Mouse (Mus musculus) brain, embryonic 18.5 days (tissue): Measurements from ENCODE around the gene Slc16a11.

Experiments used
- DNase-seq: peaks from one replicate; pipeline ENCODE4 v3.0.0-alpha.2; 2012; ENCODE audit warnings: low read depth, low spot score

The Slc16a11 gene

DNA sequence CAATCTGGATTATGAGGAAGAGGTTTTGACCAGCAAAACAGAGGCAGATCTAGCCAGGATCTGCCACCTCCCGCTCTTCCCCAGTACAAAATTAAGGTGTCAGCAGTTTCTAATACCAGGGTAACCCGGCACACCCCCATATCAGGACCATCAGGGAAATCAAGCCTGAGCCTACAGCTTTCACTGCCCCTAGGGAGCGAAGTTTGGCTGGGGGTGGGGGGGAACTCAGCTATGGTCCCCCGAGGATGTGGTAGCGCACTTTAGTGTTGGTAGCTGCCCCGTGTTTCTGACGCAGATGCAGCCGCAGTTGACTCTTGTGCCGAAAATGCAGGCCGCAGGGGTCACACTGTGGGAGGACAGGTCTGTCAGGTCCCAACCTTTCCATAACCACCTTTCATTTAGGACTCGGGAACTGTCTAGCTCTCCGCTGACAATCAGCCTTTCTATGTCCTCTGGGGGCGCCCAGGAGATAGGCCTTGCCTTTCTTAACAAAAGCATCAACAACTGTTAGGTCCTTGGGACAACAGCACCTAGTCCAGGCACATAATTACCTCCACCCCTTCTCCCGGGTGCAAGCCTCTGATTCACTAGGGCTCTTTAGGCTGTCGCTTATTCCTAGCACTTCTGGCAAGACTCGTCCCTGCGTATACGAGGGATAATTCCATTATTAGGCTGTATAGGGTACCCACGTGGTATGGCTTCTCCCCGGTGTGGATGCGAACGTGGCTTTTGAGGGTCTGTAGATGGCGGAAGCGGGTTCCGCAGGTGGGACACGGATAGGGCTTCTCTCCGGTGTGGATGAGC lies 13.4 kb downstream of the Slc16a11 start:
- DNase-seq, result no peak

DNA sequence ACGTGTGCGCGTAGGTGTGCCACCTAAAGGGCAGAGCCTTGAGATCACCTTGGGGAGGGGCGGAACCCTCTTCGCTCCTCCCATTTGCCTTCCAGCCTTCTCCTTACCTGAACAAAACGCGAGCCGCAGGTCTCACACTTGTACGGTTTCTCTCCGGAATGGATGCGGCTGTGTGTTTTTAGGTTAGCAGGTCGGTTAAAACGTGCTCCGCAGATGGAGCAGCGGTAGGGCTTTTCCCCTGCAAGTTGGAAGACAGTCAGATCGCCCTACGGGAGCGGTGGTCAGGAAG lies 14.0 kb downstream of the Slc16a11 start:
- DNase-seq, result no peak

DNA sequence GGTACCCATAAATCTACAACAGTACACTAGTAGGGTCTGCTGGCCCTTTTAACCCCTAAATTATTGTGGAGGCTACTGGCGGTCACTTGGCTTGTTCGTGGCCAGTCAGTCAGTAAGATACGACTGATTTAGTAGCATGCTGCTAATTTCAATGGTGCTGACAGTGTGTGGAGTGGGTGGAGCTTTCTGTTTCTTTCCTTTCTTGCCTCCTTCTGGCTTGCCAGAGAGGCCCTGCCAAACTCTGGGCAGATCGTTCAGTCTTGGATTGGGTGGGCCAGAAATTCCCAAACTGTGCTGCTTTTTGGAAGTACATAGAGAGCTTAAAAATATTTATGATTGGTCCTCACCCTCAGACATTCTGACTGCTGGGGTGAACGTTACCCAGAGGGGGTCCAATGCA lies 14.6 kb downstream of the Slc16a11 start:
- DNase-seq, result no peak

DNA sequence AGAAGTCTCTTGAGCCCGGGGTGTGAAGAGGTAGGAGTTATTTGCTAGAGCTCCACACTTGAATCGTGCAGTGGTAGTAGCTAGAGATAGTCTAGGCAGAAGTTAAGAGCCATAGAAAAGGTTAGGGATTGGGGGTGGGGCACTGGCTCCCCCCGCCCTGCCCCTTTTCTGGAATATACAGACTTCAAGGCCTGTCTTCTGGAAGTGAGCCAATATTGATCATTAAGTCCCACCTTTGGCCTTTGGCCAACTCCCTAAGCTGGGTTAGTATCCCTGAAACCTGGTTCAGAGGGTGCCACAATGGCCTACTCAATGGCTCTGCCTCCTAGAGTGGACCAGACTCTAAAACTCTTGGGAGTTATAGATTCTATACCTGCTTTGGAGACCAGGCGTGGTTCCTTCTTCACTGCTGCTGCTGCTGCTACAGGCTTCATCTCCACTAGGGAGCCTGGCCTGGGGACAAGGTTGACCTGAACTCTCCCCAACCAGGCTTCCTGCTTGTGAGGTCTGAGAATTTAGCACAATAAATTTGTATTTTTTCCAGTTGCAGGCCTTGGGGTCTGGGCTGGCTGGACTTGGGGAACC lies 15.2 kb downstream of the Slc16a11 start:
- no peak for DNase-seq

DNA sequence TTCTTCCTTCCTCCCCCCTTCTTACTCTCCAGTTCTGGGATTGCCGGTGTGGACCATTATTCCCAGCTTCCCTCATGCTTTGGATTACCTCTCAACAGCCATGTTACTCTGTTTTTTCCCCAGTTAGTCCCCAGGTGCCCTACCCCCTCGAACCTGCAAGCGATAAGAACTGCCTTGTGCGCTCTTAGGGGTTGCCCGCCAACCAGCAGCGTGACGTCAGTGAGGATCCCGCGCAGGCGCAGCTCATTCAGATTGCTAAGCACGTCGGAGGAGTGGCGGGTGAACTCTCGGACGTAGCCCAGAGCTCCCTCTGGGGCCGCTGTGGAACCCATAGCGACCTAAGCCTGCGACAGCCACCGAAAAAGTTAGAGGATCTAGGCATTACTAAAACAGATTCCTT lies 16.3 kb downstream of the Slc16a11 start:
- DNase-seq, result no peak

DNA sequence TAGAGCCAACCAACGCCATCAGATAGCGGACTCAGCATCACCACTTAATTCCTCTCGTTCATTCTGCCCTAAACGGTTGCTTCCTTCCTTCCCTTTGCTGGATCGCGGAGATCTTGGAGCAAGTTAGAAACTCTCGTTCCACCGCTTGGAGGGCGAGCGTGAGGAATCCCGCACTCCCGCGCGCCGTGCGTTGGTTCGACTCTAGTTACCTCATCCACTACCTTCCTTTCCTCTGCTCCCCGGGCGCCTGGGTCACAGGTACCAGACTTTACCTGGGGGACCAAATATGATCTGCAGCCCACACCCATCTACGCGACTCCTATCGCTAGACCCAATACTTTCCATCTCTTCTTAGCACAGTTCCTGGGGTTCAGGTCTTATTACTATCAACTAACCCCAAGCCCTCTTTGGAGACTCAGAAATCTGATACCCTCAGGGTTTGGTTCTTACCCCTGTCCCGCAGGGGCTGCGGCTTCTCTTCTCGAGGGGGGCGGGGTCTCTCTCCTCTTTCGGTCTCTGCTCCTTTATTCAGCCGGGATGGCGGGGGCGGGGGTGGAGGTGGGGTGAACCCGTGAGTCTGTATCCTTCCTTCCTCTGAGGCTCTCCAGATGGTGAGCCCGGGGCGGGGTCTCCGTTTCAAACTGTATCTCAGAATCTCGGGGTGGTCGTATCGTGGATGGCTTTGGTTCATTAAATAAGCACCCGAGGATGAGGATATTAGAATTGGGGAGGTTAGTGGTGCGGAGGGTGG lies 16.9 kb downstream of the Slc16a11 start, which contains the start of gene Bcl6b:
Bcl6b (minus strand) TSS at position 539 of the 751 bp plus-strand sequence.
- no peak for DNase-seq

DNA sequence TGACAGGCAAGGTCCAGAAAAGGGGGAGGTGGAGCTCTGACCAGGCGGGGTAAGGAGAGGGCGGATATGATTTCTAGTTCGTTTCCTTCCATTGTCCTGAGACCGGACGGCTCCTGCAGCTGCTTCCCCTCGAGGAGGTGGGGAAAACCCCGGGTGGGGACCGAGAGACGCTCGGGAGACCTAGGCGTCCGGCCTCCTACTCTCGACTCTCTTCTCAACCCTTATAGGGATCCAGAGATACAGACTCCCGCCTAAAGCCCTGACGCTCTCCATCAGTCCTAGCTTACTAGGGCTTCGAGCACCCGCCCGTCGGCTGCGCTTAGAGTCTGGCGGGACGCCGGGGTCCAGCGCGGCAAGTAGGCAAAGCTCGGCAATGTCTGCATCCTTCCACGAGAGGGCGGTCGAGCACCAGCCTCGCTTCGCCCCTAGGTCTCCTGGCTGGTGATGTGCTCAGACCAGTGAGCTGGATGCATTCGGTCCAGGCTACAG lies 17.7 kb downstream of the Slc16a11 start:
- DNase-seq, result no peak

DNA sequence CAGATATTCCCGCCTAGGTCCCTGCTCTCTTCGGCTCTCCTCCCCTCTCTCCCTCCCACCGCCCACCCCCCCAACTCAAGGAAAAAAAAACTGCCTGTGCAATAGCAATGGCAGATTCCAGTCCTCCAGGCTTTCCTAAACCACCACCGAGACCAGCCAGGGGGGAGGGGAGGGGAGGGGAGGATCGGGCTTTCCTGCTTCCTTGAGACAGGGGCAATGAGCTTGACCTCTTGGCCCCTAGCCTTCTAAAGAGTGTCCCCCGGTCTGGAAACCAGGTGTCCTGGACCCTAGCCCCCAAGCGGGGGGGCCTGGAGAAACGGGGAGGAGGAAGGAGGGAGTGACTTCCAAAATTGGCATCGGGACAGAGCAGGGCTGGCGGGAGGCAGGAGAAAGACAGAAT lies 20.0 kb downstream of the Slc16a11 start:
- DNase-seq, result no peak

DNA sequence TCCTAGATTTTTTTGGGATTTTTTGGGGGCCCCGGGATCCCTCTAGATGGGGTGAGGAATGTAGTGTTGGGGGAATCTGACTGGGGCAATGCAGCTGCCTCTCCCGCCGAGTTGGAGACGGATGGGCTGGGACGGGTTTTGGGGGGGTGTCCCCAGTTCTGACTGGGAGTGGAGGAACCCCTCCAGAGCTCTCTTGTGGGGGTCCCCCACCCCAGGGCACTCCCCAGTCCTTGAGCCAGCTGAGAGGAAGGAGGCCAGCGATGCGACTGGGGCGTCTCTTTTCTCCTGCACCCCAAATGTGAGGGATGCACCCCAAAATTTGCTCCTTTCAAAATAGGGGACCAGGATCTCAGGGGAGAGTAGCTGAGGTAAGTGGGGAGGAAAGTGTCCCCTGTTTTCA lies 20.5 kb downstream of the Slc16a11 start:
- DNase-seq, result no peak

DNA sequence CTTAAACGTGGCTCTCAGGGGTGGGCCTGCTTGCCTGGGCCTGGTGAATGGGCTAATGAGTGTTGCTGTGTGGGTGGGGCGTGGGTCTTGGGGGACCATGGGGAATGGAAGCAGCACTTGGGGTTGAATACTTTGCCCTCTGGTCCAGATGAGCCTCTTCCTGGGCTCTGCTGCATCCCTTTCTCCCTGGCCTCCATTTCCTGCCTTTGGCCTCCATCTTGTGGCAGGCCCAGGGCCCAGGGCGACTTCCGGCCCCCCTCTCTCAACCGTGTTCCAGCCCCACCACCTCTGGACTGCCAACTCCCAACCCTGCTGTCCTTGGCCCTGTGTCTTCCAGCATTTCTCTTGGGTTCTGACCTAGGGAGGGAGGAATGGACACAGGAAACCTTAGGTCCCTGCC lies 21.5 kb downstream of the Slc16a11 start:
- DNase-seq, result no peak

DNA sequence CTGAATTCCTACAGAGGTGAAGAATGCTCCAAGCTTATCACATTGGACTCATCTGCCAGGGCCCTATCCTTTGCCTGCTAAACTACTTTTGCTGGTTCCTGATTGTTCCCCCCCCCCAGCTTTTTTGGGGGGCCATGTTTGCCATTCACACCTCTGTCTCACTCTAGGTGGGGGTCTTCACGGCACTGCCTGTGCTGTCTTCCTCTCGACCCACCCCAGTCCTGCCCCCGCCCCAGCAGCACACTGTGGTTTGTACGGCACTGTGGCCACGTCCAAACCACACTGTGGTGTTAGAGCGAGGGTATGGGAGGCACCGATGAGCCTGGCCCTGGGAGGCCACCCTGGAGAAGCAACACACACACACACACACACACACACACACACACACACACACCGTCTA lies 21.9 kb downstream of the Slc16a11 start:
- no peak for DNase-seq

DNA sequence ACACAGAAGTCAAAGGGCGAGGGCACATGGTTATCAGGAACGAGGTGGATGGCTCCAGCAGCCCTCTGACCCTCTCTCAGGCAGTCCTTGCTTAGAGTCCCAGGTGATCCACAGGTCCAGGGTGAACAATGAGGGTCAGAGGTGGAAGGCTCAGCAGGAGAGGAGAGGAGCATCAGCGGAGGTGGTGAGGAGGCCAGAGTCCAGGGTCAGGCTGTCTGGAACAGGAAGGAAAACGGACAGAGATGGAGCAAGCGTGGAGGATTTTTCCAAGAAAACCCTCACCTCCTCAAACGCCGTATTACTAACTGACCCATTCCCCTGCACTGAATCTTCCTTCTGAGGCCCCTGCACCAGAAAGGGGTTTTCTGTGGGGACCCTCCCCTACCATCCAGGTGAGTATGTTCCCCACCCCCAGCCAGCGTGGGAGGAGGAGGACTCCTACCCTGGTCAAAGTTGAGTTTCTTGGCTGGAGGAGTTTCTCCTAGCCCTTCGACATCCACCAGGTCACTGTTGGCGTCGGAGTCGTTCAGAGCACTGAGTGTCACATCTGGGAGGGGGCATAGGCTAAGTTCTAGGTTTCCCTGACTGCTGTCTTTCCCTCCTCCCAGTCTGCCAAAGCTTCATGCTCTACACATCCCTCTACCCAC lies 22.8 kb downstream of the Slc16a11 start:
- no peak for DNase-seq

DNA sequence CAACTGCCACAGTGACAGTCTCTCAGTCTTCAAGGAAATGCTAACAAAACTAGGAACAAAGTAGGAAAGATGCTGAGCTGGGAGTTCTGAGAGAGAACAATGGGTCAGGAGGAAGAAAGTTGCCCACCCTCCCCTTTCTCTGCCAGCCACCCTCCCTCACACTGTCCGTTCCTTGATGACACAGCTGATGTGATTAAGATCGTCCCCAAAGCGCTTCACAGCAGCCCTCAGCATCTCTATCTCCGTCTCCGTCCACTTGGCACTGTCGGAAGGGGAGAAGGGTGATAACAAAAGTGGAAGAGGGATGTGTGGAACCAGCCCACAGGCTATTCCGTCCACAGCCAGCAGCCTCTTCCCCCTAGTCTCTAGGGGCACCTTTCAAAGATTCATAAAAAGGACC lies 24.2 kb downstream of the Slc16a11 start:
- no peak for DNase-seq

DNA sequence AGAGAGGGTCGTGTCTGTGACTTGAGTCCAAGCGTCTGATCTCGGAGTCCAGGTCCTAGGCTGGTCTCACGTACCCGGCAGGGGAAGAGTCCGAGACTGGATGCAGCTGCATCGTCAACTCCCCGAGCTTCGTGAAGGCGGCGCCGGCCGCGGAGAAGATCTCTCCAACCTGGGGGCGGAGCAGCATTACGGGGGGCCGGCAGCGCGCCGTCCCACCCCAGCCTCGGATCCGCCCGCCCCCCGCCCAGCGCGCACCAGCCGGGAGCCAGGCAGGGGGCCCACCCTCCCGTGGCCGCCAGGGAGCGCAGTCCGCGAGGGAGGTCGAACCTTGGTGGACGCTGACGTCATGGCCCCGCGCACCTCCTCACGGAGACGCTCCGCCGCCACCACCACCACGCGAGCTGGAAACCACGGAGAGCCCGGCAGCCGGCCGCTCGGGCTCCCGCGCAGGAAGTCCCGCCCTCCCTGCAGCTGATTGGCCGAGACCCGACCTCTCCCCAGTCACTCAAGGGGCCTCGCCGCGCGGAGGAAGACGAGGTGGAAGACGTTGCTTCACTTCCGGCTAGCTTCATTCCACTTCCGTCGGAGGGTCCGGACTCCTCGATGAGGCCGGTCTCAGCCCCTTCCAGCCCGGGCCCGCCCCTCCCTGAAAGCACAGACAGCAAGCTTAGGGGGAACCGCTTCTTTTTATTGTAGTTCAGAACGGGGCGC lies 25.1 kb downstream of the Slc16a11 start, which contains the start of gene 0610010K14Rik:
0610010K14Rik (minus strand) TSS at position 458 of the 711 bp plus-strand sequence.
- peak; percentile 93 for DNase-seq

DNA sequence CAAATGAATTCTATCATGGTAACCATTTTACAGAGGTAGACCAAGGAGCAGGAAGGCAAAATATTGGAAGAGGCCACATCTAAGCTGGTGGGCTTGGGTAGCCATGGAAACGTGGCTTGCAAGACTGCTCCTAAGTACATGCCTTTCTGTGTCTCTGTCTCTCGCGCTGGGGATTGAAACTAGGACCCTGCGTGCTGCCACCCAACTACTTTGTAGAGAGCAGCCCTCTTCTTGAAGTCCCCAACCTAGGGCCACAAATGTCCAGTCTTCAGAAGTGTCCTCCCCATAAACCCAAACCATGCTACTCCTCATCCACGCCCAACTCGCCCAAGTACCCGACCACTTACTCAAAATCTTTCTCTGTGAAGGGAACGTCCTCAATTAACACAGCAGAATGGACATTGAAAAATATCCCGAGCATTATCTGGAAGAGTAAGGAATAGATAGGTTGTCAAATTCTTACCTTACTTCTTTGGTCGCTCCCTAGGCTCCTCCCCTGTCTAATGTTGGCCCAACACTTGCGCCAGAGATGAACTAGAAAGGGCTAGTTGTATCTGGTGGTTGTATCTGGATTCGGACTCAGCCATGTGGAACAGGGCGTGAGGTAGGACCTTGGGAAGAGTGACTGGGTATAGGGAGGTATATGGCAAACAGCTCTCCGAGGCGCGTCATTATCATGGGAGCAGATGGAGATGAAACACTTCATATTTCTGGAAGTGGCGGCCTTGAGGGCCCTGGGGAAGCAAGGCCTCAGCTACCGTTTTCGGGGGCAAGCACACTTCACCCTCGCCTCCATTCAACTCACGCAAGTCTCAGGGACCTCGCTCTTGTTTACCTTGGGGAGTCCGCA lies 26.3 kb downstream of the Slc16a11 start:
- DNase-seq, result no peak

DNA sequence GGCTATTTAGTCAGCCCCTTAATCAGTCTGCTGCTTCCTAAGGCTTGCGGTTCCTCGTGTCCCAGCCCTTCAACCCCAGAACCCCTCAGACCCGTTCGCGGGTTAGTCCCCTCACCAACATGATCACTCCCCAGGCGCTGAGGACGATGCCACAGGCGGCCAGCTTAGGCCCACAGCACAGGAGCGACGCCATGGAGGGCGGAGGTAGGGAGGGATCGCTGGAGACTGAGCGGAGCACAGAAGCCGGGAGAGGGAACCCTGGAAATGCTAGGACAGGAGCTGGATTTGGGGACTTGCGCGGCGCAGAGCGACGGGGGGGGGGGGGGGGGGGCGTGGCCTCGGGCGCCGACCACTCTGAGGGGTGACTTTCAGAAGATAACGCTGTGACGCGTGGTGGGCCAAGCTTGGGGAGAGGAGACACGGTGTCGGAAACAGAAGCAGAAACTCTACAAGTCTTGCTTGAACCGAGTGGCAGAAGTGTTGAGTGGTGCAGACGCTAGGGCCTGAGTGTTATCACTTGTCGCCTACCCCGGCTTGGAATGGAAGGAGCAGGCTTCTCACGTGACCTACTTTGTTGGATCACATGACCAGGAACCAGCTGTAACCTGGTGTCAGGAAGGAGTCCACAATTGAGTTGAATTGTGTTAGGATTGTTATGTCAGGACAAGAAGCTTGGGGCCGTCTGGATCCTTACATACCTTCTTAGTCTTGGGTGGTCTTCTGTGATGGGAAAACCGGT lies 27.2 kb downstream of the Slc16a11 start, which contains the start of the genes Gm21988 and Rnasek:
Gm21988 (minus strand) TSS at position 290 of the 739 bp plus-strand sequence.
Rnasek (minus strand) TSS at position 302 of the 739 bp plus-strand sequence.
- peak; percentile 80 for DNase-seq

DNA sequence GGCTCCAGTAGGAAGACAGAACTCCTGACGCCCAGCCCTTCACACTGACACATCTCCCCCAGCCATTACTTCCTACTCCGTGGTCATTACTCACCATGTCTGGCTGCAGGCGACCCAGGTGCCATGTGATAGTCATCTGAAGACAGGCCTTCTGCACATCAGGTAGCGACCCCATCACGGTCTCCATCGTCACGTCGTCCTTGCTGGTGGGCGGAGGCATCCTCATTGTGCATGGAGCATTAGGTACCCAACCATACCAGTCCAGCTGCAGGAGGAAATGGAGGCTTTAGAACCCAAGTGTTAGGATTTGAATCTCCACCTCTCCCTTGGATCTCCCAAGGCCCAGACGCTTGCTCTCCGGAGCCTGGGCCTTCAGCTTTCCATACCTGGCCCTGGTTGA lies 30.0 kb downstream of the Slc16a11 start:
- DNase-seq, result no peak

DNA sequence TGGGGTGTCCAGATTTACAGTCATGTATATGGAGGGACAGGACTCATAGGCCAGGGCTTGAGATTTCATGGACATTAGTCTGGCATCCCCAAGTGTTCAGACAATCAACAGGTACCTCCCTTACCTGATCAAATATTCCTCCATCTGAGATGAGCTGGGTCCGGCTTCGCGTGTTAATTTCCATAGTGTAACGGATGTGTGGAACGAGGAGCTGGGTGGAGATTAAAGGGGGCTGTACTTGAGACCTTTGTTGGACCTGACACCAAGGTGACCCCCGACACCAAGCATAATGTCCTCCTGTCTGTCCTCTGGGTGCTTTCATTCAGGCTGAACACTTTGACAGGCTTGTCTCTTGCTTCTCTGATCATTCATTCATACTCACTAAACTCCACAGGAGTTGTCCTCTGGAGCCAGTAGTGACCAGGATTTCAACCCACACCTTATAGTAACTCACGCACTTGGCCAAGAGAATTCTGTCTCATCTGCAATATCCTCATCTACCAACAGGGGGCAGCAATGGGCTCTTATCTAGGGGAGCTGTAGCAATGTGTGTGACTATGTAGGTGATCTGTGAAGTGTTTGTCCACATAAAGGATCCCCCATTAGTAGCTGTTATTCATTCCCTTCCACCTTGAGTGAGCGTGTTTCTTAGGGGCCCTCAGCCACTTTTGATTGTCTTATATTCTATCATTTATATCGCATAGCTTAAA lies 34.7 kb downstream of the Slc16a11 start:
- no peak for DNase-seq

DNA sequence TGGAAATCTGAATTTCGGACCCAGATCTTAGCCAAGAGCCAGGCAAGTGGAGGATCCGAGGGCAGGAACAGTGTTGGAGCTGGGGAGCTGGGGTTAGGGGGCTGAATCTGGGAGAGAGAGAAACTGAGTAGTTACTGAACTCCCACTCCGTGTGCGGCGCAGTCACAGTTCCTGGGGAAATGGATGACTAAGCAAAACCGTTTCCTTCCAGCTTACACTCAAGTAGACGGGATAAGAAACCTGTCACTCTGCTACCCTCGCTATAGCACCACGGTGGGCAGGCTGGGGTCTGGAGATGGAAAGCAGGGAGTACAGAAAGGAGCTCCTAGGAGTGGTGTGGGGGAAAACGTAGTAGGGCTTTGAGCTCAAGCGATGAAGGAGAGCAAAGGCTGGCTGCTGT lies 37.6 kb downstream of the Slc16a11 start:
- DNase-seq, result no peak
